Mouse (Mus musculus) stomach, embryonic 16.5 days (tissue): ENCODE data around the gene Mgat4c. TPM values are rescaled to one million over a fixed set of nuclear protein-coding genes. Genes with fewer than 3 reads are reported as not detected.

Experiments used
- ATAC-seq: fragments of 200-750 bp; cut with Nextera tagmentation; 2 replicates; pipeline ENCODE4 v1.8.0; 2017; ENCODE audit warnings: moderate number of reproducible peaks, moderate TSS enrichment; ENCODE audit not compliant: insufficient read depth, low FRiP score
- H3K27ac ChIP-seq: fragments of 300-500 bp; sonication (generic); 2 replicates; pipeline ENCODE4 v1.5.1; 2014; ENCODE audit warnings: low read length
- H3K27me3 ChIP-seq: fragments of 300-500 bp; sonication (generic); 2 replicates; pipeline ENCODE4 v1.6.1; 2014; ENCODE audit warnings: low read length, control low read depth, mixed read lengths; ENCODE audit not compliant: control insufficient read depth, insufficient read depth
- H3K36me3 ChIP-seq: fragments of 300-500 bp; sonication (generic); 2 replicates; pipeline ENCODE4 v1.6.1; 2014; ENCODE audit warnings: low read length; ENCODE audit not compliant: control insufficient read depth, insufficient read depth
- H3K4me1 ChIP-seq: fragments of 300-500 bp; sonication (generic); 2 replicates; pipeline ENCODE4 v1.6.1; 2014; ENCODE audit warnings: low read length, control low read depth, mixed read lengths; ENCODE audit not compliant: control insufficient read depth, insufficient read depth
- H3K4me2 ChIP-seq: fragments of 300-500 bp; sonication (generic); 2 replicates; pipeline ENCODE4 v1.6.1; 2014; ENCODE audit warnings: low read depth, low read length, mixed read lengths
- H3K4me3 ChIP-seq: fragments of 300-500 bp; sonication (generic); replicated peaks from 2 replicates; pipeline ENCODE4 v1.5.1; 2014; ENCODE audit warnings: mild to moderate bottlenecking, low read length
- H3K9ac ChIP-seq: fragments of 300-500 bp; sonication (generic); 2 replicates; pipeline ENCODE4 v1.6.1; 2014; ENCODE audit warnings: low read length
- H3K9me3 ChIP-seq: fragments of 300-500 bp; sonication (generic); replicated peaks from 2 replicates; pipeline ENCODE4 v1.6.1; 2016; ENCODE audit warnings: low read length, control low read depth; ENCODE audit not compliant: control insufficient read depth
- WGBS: fragments of 180-500 bp; shearing (Covaris S2); extraction: QIAGEN DNeasy Blood & Tissue Kit; methylation state at CpG from one replicate; pipeline ENCODE4 v1.1.7; 2014; 5-methylcytosine and 5-hydroxymethylcytosine counted together
- polyA plus RNA-seq: library from polyadenylated mRNA; unstranded; fragments of >200 nt; fragmentation: Nextera tagmentation; extraction: Ambion mirVana; gene quantifications from 2 replicates; pipeline ENCODE4 v1.2.1, GENCODE M21; 2015

Mgat4c gene
- polyA plus RNA-seq, 1 experiment from 2014 or later = 3.0 TPM

DNA sequence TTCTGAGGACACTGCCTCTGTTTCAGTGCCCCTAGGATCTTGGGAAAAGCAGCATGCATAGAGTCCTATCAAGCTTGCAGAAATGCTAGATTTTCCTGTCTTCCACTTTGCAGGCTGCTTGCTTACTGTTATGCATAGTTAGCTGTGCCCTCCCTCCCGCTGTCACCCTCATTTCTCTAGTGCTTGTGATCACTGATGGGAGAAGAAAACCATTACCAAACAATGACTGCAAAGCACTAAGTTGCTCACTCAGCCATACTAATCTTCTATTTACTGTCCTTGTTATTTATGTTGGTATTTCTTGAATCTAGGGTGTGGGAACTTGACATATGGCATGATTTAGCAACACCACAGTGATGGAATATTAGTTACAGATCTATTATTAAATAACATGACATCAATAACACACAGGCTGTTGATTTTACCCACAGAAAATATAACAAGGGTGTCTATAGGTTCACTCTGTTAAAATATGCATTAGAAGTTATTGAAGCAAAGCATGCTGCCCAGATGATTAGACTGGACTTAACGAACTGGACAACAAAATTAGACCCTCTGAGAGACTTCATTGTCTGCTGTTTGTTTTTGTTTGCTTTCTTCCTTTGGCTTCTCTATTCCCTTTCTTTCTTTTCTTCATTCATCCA, 117.7 kb downstream of the Mgat4c start:
- ATAC-seq = no peak
- Histone ChIP-seq H3K4me2 (no peak overlapping the region), H3K27ac (no peak overlapping the region), H3K9me3 (no peaks in the 10 kb centered on the region), H3K4me3 (no peak overlapping the region), H3K4me1 (no peaks in the 10 kb centered on the region), H3K27me3 (no peaks in the 10 kb centered on the region), H3K36me3 (no peaks in the 10 kb centered on the region), H3K9ac (no peak overlapping the region)
- whole genome bisulfite sequencing = 72% methylated on average over 2 of the region's 2 CpGs

DNA sequence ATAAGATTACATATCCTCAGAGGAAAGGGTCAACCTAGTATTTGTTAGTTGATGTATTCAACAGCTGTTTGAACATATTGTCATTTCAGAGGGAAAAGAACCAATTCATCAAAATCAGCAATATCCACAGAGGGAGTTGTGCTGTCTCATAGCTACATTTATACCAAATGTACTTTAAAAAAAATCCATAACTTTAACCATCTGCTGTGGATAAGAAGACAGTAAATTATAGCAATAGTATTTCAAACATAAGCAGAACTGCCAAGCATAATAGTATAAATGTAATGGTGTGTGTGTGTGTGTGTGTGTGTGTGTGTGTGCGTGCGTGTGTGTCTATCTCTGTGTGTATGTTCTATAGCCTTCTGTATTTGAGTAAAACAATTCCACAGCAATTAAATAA, 127.5 kb downstream of the Mgat4c start:
- 90% methylated on average over 2 of the region's 2 CpGs for WGBS
- H3K36me3 ChIP-seq = no peaks in the 10 kb centered on the region
- H3K9ac ChIP-seq = no peak overlapping the region
- no peak overlapping the region for H3K4me3 ChIP-seq
- no peaks in the 10 kb centered on the region for H3K9me3 ChIP-seq
- H3K4me2 ChIP-seq = no peak overlapping the region
- H3K27me3 ChIP-seq = no peaks in the 10 kb centered on the region
- ATAC-seq = no peak
- no peak overlapping the region for H3K27ac ChIP-seq
- no peaks in the 10 kb centered on the region for H3K4me1 ChIP-seq

DNA sequence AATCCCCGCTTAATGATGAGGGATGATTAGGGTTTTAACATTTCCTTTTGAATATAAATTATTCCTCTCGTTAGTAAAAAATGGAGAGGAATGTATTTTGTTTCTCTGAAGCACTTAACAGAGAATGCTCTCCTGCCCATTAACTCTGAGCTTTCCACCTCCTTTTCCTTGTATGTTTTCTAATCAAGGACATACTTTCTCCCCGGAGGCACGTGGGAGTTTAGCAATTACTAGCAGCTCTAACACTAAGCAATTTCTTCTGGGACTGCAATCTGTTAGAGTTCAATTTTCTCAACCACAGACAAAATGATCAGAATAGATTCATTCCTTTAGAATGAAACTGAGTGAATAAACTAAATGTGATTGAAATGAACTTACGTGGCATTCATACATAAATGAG, 135.6 kb downstream of the Mgat4c start:
- no peak overlapping the region for H3K4me3 ChIP-seq
- H3K27me3 ChIP-seq = no peaks in the 10 kb centered on the region
- no peak overlapping the region for H3K4me2 ChIP-seq
- 79% methylated on average over 5 of the region's 5 CpGs for WGBS
- ATAC-seq = no peak
- no peaks in the 10 kb centered on the region for H3K4me1 ChIP-seq
- H3K9me3 ChIP-seq = no peaks in the 10 kb centered on the region
- no peak overlapping the region for H3K27ac ChIP-seq
- no peak overlapping the region for H3K9ac ChIP-seq
- H3K36me3 ChIP-seq = no peaks in the 10 kb centered on the region

DNA sequence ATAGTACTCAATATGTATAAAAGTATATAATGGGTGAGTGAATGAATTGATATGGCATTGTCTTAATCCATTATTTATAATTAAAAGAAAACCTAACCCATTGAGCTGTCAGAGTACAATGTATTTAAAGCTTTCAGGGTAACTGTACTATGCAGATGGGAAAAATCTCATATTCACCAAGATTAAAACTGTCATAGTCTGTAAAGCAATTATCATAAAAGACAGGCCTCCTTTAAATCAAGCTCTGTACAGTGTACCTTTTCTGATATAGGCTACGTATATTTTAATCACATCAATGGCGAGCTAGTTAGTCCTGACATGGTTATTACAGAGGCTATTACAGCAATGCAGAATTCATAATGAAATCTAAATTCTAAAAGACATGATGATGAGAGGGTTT, 146.7 kb downstream of the Mgat4c start:
- Histone ChIP-seq H3K9me3 (no peaks in the 10 kb centered on the region), H3K27ac (no peak overlapping the region), H3K36me3 (no peaks in the 10 kb centered on the region), H3K4me1 (no peaks in the 10 kb centered on the region), H3K4me3 (no peak overlapping the region), H3K27me3 (no peaks in the 10 kb centered on the region), H3K4me2 (no peak overlapping the region), H3K9ac (no peak overlapping the region)
- 84% methylated on average over 2 of the region's 2 CpGs for WGBS
- ATAC-seq = no peak

DNA sequence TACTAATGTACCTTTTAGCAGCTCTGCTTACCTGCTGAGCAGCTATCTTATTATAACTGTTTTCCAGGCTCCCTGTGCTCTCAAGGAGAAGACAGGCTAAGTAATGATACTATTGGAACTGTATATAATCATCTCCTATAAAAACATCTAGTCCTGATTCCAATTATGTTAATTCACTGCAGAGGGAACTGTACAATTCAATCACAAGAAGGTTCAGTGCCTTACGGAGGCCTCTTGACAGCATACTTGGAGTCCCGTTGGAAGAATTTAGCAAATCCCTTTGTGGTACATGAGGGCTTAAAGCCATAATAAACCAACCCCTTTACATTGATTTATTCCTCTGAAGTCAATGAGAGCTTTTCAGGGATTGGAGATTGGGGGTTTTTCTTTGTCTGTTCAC, 174.8 kb downstream of the Mgat4c start:
- no peaks in the 10 kb centered on the region for H3K27me3 ChIP-seq
- no peak for ATAC-seq
- no peaks in the 10 kb centered on the region for H3K9me3 ChIP-seq
- H3K9ac ChIP-seq = no peak overlapping the region
- H3K4me3 ChIP-seq = no peak overlapping the region
- H3K36me3 ChIP-seq = no peaks in the 10 kb centered on the region
- H3K27ac ChIP-seq = no peak overlapping the region
- H3K4me2 ChIP-seq = no peak overlapping the region
- 59% methylated on average over 2 of the region's 2 CpGs for WGBS
- no peaks in the 10 kb centered on the region for H3K4me1 ChIP-seq

DNA sequence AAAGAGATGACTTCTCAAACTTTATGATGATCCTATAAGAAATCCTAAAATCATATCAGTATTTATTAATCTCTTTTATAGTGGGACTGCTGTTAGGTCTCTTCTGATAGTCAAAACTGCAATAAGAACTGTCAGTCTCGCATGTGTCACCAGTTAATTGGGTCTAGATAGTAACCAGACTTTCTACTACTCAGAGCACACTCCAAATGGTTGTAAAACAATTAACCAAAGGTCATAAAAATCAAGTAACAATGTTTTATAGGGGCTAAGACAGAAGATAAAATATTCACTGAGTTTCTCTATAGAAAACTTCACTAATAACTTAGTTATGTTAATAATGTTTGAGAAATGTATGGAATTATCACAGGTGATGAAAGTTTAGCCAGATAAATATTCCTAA, 208.6 kb downstream of the Mgat4c start:
- Histone ChIP-seq H3K27ac (no peak overlapping the region), H3K4me2 (no peak overlapping the region), H3K4me1 (no peaks in the 10 kb centered on the region), H3K9ac (no peak overlapping the region), H3K27me3 (no peaks in the 10 kb centered on the region), H3K4me3 (no peak overlapping the region), H3K9me3 (no peaks in the 10 kb centered on the region), H3K36me3 (no peaks in the 10 kb centered on the region)
- ATAC-seq = no peak
- WGBS = 55% methylated on average over 1 of the region's 1 CpGs

DNA sequence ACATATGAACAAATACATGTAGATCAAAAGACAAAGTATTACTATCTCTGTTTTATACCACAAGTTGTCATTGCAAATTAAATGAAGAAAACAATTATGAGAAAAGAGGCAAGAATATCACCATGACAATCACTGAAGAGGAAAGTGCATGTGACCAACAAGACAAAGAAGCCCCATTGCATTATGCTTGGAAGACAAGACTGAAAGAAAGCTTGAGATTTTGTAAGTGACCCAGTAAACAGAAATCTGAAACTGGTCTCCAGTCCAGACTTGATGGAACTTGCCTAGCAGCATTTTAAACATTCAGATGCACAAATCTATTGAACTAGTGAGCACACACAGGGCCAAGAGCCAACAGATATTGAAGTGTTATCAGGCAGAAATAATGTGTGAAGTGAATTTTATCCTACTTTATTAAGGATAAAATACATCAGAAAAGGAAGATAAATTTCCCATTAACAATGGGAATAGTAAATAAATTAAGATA, 236.1 kb downstream of the Mgat4c start:
- no peaks in the 10 kb centered on the region for H3K4me1 ChIP-seq
- H3K27ac ChIP-seq = no peak overlapping the region
- H3K4me3 ChIP-seq = no peak overlapping the region
- H3K9me3 ChIP-seq = no peaks in the 10 kb centered on the region
- ATAC-seq = no peak
- H3K36me3 ChIP-seq = no peaks in the 10 kb centered on the region
- H3K9ac ChIP-seq = no peak overlapping the region
- H3K27me3 ChIP-seq = no peaks in the 10 kb centered on the region
- no peak overlapping the region for H3K4me2 ChIP-seq

DNA sequence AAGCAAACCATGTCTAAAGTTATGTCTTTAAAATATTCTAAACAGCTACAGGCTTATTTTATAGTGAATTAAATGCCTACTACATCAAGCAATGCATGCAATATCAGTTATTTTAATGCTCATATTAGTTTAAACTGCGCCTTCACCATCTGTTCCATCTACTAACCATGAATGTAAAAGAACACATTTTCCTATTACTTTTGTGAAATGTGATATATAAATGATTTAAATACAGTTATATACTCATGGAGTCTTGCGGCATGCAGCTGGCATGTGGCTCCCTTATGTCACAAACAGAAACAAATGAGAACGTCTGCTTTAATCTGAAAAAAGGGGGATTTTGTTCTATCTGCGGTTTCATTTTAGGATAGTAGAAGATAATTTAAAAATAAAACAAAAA, 316.3 kb downstream of the Mgat4c start:
- 82% methylated on average over 4 of the region's 4 CpGs for WGBS

DNA sequence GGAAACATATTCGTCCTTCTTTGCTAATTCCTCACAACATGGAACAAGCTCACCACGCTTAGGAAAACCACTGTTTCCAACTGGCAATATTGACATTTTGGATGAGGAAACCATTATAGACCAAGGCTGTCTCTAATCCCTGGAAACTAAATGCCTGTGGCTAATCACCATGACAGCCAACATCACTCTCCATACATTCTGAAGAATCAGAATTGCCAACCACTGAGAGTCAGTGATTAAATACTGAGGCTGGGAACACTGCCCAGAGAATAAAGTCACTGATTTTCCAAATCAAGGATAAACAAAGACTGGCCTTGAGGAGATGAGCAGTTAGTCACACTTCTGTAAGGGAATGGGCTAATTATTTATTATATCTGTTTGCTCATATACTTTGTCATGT, 361.2 kb downstream of the Mgat4c start:
- 79% methylated on average over 2 of the region's 2 CpGs for WGBS
- H3K9ac ChIP-seq = no peak overlapping the region
- no peak for ATAC-seq
- H3K36me3 ChIP-seq = no peaks in the 10 kb centered on the region
- H3K4me3 ChIP-seq = no peak overlapping the region
- no peaks in the 10 kb centered on the region for H3K9me3 ChIP-seq
- no peak overlapping the region for H3K27ac ChIP-seq
- H3K4me1 ChIP-seq = no peaks in the 10 kb centered on the region
- no peak overlapping the region for H3K4me2 ChIP-seq
- H3K27me3 ChIP-seq = no peaks in the 10 kb centered on the region

More for the DNA sequence above, 316.3 kb downstream of the Mgat4c start:
- H3K4me3 ChIP-seq = no peak overlapping the region
- ATAC-seq = no peak
- no peak overlapping the region for H3K27ac ChIP-seq
- H3K27me3 ChIP-seq = no peaks in the 10 kb centered on the region
- H3K9ac ChIP-seq = no peak overlapping the region
- no peak overlapping the region for H3K4me2 ChIP-seq
- H3K9me3 ChIP-seq = no peaks in the 10 kb centered on the region
- no peaks in the 10 kb centered on the region for H3K36me3 ChIP-seq
- no peaks in the 10 kb centered on the region for H3K4me1 ChIP-seq
